Mouse (Mus musculus) embryonic fibroblast, embryonic 13.5 days (primary cell): ENCODE measurements at regions not wholly inside any gene's neighbourhood (a gene's known extent, or its start where the extent isn't known, plus 50 kb on each side); places are given as distances from the start of the nearest gene placed in this dataset.

Experiments
- H3K27ac ChIP-seq: 2 replicates; pipeline ENCODE4 v1.5.1; 2012; ENCODE audit warnings: low read length, control low read depth, inconsistent platforms; ENCODE audit not compliant: insufficient read depth
- H3K4me1 ChIP-seq: 2 replicates; pipeline ENCODE4 v1.6.1; 2011; ENCODE audit warnings: low read length; ENCODE audit not compliant: control insufficient read depth, insufficient read depth
- H3K4me3 ChIP-seq: 2 replicates; pipeline ENCODE4 v1.5.1; 2011; ENCODE audit warnings: mild to moderate bottlenecking, control low read depth, low read length; ENCODE audit not compliant: insufficient read depth
- CTCF ChIP-seq: IDR thresholded peaks from 2 replicates; pipeline ENCODE4 v1.5.1; 2011; ENCODE audit warnings: mild to moderate bottlenecking, control low read depth, low read length, moderate library complexity, borderline replicate concordance; ENCODE audit not compliant: insufficient read depth
- POLR2A ChIP-seq: IDR thresholded peaks from 2 replicates; pipeline ENCODE4 v1.6.1; 2011; ENCODE audit warnings: low read depth, mild to moderate bottlenecking, control low read depth, low read length, moderate library complexity

DNA sequence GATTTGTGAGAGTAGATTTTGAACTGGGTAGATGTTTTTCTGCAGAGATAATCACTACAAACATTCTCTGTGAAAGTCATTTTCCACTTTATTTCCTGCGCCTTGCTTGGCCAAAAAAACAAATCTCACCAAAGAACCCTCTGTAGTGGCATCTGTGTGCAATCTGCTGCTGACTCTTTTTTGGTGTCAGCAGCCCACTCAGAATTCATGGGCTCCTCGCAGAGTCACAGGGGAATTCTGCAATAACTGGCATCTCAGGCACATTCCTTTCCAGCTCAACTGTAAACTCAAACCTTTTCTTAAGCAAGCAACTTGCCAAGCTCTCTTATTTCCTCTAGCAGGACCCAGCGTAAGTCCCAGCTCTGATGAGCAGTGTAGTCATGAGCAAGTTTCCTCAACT lies 1340.0 kb upstream of the Lrrc6 start:
- no peak overlapping the region for H3K4me3 ChIP-seq
- H3K27ac ChIP-seq = no peak overlapping the region
- no peaks in the 10 kb centered on the region for H3K4me1 ChIP-seq
- no peak for TF ChIP-seq POLR2A
- TF ChIP-seq CTCF = no peak

DNA sequence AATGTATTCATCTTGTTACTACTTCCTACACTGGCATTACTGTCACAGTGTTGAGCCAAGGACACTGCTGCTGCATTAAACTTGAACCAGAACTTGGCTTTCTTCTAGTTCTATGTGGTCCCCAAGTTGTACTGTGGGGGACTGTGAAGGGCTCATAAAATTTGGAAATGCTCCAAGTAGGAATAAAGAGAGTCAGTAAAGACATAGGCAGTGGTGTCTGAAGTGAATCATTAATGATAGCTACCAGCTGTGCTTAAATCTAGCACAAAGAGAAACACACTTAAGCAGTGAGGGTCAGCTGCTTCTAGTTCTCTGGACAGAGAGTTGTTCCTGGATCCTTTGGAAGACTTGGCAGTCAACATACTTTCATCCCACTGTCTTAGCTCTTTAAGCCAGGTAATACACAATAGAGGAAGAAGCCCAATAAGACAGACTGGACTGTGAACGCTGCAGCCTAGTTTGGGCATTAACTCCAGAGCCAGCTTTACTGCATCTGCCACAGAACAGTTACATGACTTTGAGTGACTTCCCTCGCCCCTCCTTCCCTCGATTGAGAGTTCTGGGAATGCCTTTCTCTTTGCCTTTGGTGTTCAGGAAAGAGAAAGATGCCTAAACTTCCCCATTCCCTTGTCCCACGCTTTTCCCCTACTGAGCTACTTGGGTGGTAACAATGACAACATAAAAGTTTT lies 1325.2 kb upstream of the Lrrc6 start:
- TF ChIP-seq POLR2A (no peak), CTCF (no peak)
- Histone ChIP-seq H3K4me1 (no peaks in the 10 kb centered on the region), H3K27ac (no peak overlapping the region), H3K4me3 (no peak overlapping the region)

DNA sequence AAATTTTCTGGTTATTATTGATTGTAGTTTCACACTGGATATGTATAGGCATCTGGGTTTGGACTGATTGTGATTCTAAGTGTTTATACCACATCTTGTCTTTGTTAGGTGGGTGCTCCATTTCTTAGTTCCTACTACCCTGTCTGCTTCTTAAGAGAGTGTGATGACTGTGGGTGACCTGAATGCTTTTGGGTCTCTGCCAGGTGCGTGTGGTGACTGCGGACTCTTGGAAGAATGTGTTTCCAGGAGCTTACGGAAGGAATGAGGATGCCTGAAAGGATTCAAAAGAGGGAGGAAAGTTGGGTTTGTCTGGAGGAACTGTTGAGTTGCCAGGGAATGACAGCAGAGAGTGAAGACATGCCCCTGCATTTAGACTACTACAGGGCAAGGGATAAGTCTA lies 1322.5 kb upstream of the Lrrc6 start:
- H3K4me1 ChIP-seq = no peaks in the 10 kb centered on the region
- no peak for TF ChIP-seq POLR2A
- TF ChIP-seq CTCF = no peak

DNA sequence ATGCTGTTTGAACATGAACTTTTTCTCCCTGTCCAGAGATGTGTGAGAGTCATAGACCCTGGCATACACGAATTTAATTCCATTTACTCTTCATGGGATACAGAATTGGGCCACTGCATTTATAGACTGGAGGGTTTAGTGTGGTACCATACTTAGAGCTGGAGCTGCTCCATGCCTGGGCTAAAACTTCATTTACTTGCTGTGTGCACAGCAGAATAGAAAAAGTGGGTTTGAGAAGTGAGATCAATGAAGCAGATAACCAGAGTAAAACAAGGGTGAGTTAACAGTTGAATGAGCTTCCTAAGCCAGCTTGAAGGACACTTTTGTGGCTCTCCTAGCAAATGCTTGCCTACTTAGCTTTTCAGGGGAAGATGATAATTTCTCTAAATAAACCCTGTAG lies 1299.2 kb upstream of the Lrrc6 start:
- H3K4me3 ChIP-seq = no peak overlapping the region
- no peaks in the 10 kb centered on the region for H3K4me1 ChIP-seq
- TF ChIP-seq CTCF (no peak), POLR2A (no peak)
- H3K27ac ChIP-seq = no peak overlapping the region

More for the DNA sequence above, 1322.5 kb upstream of the Lrrc6 start:
- Histone ChIP-seq H3K27ac (no peak overlapping the region), H3K4me3 (no peak overlapping the region)

DNA sequence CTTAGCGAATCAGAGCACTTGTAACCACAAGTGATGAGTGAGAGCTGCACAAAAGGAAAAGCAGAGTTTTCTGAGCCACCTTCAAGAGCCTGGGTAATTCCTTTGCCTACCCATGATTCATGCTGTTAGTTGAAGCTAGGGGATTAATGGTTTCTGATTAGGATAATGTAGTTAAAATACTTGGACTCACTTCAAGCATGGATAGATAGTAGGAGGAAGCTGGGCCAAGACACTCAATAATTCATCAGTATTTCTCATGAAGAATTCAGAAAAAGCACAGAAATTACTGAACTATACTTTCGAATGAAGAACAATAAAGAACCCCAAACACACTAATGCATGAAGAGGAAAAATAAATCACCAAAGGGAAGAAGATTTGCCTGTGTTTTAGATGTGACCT lies 1294.9 kb upstream of the Lrrc6 start:
- no peak overlapping the region for H3K4me3 ChIP-seq
- no peaks in the 10 kb centered on the region for H3K4me1 ChIP-seq
- TF ChIP-seq POLR2A (no peak), CTCF (no peak)

DNA sequence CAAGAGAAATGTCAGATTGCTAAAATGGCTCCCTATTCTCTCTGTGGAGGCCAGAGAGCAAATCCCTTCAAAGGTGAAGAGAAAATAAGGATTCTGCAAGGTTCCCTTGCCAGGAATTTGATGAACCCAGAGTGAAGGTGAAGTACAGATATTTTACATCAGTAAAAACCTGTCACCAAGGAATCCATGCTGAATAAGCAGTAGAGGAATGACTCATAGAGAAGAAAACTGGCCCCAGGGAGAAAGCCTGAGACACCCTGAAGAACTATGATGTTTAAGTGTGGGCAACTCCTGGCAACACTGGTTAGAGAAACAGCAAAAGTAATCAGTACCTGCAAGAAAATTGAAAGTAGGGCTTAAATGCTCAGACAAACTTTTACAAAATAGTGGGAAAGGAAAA lies 1292.1 kb upstream of the Lrrc6 start:
- Histone ChIP-seq H3K27ac (no peak overlapping the region), H3K4me3 (no peak overlapping the region), H3K4me1 (no peaks in the 10 kb centered on the region)
- TF ChIP-seq POLR2A = no peak
- no peak for TF ChIP-seq CTCF

More for the DNA sequence above, 1294.9 kb upstream of the Lrrc6 start:
- no peak overlapping the region for H3K27ac ChIP-seq

DNA sequence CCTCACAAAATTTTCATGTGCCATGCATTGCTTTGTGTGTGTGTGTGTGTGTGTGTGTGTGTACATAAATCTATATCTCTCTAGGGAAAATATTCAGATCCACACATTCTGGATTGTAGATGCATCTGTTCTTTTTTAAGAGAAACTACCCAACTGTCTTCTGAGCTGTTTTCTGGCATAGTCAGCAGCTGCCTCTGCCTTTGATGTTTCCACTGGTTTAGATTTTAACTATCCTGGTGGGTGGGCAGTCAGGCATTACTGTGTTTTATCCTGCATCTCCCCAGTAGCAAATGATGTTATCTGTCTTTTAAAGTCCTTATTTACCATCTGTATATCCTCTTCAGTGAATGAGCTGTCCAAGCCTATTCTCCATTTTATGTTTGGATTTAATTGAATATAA lies 1287.9 kb upstream of the Lrrc6 start:
- Histone ChIP-seq H3K4me3 (no peak overlapping the region), H3K4me1 (0 out of 2 replicates have a peak, but pooled peaks cover 2% of the 10 kb centered on the region), H3K27ac (no peak overlapping the region)
- TF ChIP-seq CTCF = no peak
- TF ChIP-seq POLR2A = no peak

DNA sequence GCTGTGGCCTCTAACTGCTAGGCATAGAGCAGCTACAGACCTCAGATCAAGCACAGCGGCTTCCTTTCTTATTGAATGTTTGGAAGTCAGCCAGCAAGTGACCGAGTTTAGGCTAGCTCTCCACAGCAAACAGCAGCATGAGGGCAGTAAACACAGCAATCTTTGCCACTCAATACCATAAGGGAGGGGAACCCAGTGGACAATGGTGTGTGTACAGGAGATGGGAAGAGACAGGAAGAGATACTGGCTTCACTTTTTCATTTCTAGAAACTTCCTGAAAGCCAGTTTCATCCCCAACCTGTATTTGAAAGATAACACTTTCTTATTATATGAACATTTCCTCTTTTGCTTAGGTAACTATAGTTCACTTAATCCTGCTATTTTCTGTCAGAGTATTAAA lies 1284.9 kb upstream of the Lrrc6 start:
- no peak overlapping the region for H3K4me3 ChIP-seq
- TF ChIP-seq CTCF (no peak), POLR2A (no peak)
- no peak overlapping the region for H3K27ac ChIP-seq
- H3K4me1 ChIP-seq = peaks cover 4% of the 10 kb centered on the region; the same call in 1 of the 2 replicates

DNA sequence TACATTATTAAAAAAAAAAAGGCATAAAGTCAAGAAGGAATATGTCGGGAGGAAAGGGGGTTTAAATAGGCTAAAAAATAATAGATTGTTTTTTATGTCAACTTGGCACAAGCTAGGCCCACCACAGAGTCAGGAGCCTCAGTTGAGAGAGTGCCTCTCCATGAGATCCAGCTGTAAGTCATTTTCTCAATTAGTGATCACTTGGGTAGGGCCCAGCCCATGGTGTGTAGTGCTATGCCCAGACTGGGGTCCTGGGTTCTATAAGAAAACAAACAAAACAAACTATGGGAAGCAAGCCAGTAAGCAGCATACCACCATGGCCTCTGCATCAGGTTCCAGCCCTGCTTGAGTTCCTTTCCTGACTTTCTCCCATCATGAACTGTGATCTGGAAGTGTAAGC lies 1283.0 kb upstream of the Lrrc6 start:
- Histone ChIP-seq H3K27ac (no peak overlapping the region), H3K4me1 (peaks cover 9% of the 10 kb centered on the region; the same call in 1 of the 2 replicates), H3K4me3 (no peak overlapping the region)
- TF ChIP-seq CTCF (no peak), POLR2A (no peak)

DNA sequence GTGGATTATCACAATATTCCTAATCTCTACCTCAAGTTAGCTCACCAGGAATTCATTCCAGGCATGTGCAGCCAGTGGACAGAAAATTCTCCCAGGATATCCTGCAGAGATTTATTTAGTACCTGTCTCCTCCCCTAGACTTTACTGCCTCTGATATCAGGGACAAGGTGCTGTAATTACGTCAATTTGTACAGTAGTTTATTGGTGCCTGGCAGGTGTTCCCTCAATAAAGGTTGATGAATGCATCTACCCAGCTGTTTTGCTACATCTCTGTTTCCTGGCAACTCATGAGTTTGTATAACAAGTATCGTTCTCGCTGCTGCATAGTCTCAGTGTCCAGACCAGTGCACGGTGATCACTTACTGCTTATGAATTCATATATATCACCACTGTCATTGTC lies 1281.8 kb upstream of the Lrrc6 start:
- no peak overlapping the region for H3K4me3 ChIP-seq
- peaks cover 9% of the 10 kb centered on the region; the same call in 1 of the 2 replicates for H3K4me1 ChIP-seq
- H3K27ac ChIP-seq = no peak overlapping the region
- no peak for TF ChIP-seq POLR2A
- TF ChIP-seq CTCF = no peak
